Mouse (Mus musculus) embryonic fibroblast, embryonic 13.5 days (primary cell): ENCODE measurements around the gene Cfb. TPM values are rescaled to one million over a fixed set of nuclear protein-coding genes. Genes with fewer than 3 reads are reported as not detected.
"Not testable (repeated sequence)": the region's sequence is repeated elsewhere in the genome, so short reads cannot be mapped to it uniquely, and the experiment has no call there.

Source experiments
- H3K27ac ChIP-seq: 2 replicates; pipeline ENCODE4 v1.5.1; 2012; ENCODE audit warnings: low read length, control low read depth, inconsistent platforms; ENCODE audit not compliant: insufficient read depth
- H3K4me1 ChIP-seq: 2 replicates; pipeline ENCODE4 v1.6.1; 2011; ENCODE audit warnings: low read length; ENCODE audit not compliant: control insufficient read depth, insufficient read depth
- H3K4me3 ChIP-seq: 2 replicates; pipeline ENCODE4 v1.5.1; 2011; ENCODE audit warnings: mild to moderate bottlenecking, control low read depth, low read length; ENCODE audit not compliant: insufficient read depth
- CTCF ChIP-seq: IDR thresholded peaks from 2 replicates; pipeline ENCODE4 v1.5.1; 2011; ENCODE audit warnings: mild to moderate bottlenecking, control low read depth, low read length, moderate library complexity, borderline replicate concordance; ENCODE audit not compliant: insufficient read depth
- POLR2A ChIP-seq: IDR thresholded peaks from 2 replicates; pipeline ENCODE4 v1.6.1; 2011; ENCODE audit warnings: low read depth, mild to moderate bottlenecking, control low read depth, low read length, moderate library complexity
- polyA plus RNA-seq: library from polyadenylated mRNA; stranded (reverse); fragments of >200 nt; gene quantifications from 2 replicates; pipeline ENCODE4 v1.2.4, GENCODE M21; 2011; ENCODE audit warnings: low read depth; ENCODE audit not compliant: missing spikeins, insufficient read length

The Cfb gene
- 0.26 TPM in 1 of 2 replicates, not detected in the other for polyA plus RNA-seq

DNA sequence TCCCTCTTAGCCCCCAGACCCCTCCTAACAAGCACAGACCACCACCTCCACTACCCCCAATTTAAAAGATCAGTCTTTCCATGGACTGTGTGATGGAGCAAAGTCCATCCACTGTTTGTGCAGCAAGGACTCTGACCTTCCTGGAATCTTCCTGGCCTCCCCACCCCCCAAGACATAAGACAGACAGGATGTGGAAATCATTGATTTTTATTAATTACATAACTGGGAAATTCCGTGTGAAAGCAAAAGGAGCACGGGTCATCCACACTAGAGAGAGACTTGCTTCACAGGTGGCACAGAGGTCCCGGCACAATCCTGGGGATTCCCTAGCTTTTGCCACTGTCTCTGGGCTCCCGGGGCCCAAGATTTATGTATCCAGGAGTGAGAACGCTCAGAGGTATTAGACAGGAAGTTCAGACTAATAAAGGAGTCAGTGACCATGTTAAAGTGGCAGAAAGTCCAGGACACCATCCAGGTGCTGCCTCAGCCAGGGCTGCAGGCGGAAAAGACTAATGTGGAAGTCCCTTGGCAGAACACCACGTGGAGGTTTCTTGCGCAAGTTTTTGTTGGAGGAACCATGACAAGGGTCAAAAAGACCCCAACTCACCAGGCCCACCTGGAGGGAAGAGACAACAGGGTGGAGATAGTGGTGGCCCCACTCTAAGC lies at the start of gene Cfb:
Cfb (minus strand) TSS at position 103 of the 666 bp plus-strand sequence.
- TF ChIP-seq CTCF = no peak
- TF ChIP-seq POLR2A = no peak
- Histone ChIP-seq H3K27ac (no peak within 1 kb of the TSS), H3K4me3 (no peak within 1 kb of the TSS)

GRCm38 (mm10) chr17:34911945-34912351 lies 49.6 kb upstream of the Cfb start:
- Histone ChIP-seq H3K4me1 (no peaks in the 10 kb centered on the region), H3K27ac (no peak overlapping the region), H3K4me3 (no peak overlapping the region)
- TF ChIP-seq CTCF (peak; percentile 97), POLR2A (no peak)

More for the DNA sequence above, at the start of gene Cfb:
- no peaks in the 10 kb centered on the region for H3K4me1 ChIP-seq

DNA sequence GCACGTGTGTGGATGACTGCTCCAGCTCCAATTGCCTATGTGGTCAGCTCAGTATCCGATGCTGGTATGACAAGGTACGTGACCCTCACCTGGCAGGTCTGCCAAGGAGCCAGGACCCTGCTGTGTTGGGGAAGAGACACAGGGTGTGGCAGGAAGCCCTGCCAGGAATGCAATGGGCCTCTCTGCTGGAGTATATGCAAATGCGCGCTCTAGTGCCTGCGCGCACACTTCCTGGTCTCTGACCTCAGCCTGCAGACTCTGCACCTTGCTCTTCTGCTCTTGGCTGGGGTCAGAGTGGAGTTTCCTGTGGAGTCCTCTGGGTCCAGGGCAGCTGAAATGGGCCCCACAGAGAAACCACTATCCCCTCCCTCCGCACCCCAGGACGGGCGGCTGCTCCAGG lies 48.7 kb upstream of the Cfb start:
- H3K27ac ChIP-seq = no peak overlapping the region
- no peak overlapping the region for H3K4me3 ChIP-seq
- H3K4me1 ChIP-seq = no peaks in the 10 kb centered on the region
- no peak for TF ChIP-seq CTCF
- TF ChIP-seq POLR2A = no peak

DNA sequence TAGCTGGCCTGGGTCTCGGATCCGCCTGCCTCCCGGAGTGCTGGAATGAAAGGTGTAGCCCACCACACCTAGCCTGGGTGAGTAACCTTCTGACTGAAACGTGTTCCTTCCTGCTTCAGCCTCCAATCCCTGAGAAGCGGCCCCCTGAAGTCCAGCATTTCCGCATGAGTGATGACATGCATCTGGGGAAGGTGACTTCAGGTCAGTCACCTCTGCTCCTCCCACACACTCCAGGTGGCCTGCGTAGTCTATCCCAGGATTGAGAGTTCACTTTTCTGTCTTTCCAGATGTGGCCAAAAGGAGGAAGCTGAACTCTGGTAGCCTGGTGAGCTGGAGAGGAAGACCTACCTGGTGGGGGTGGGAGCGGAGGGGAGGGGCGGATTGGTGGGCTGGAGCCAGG lies 40.6 kb upstream of the Cfb start:
- H3K4me1 ChIP-seq = no peaks in the 10 kb centered on the region
- TF ChIP-seq CTCF (no peak), POLR2A (no peak)
- H3K27ac ChIP-seq = no peak overlapping the region
- no peak overlapping the region for H3K4me3 ChIP-seq

DNA sequence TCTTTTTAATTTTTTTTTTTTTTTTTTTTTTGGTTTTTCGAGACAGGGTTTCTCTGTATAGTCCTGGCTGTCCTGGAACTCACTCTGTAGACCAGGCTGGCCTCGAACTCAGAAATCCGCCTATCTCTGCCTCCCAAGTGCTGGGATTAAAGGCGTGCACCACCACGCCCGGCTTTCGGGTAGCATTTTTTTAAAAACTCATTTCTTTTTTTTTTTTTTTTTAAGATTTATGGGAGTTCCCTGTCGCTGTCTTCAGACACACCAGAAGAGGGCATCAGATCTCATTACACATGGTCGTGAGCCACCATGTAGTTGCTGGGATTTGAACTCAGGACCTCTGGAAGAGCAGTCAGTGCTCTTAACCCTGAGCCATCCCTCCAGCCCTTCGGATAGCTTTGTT lies 39.6 kb upstream of the Cfb start:
- not testable (repeated sequence) for H3K27ac ChIP-seq, H3K4me3 ChIP-seq, H3K4me1 ChIP-seq

GRCm38 (mm10) chr17:34900826-34901225 lies 38.5 kb upstream of the Cfb start:
- H3K4me1 ChIP-seq, H3K4me3 ChIP-seq, H3K27ac ChIP-seq: not testable (repeated sequence)

- no peaks in the 10 kb centered on the region for H3K4me1 ChIP-seq
- H3K27ac ChIP-seq = peak overlapping the region; percentile 82
- TF ChIP-seq CTCF = no peak
- TF ChIP-seq POLR2A = peak; percentile 5; the same call in 1 of the 2 replicates
- peak overlapping the region; percentile 79 for H3K4me3 ChIP-seq
Measured at GRCm38 (mm10) chr17:34899890-34900243, 37.5 kb upstream of the Cfb start.

DNA sequence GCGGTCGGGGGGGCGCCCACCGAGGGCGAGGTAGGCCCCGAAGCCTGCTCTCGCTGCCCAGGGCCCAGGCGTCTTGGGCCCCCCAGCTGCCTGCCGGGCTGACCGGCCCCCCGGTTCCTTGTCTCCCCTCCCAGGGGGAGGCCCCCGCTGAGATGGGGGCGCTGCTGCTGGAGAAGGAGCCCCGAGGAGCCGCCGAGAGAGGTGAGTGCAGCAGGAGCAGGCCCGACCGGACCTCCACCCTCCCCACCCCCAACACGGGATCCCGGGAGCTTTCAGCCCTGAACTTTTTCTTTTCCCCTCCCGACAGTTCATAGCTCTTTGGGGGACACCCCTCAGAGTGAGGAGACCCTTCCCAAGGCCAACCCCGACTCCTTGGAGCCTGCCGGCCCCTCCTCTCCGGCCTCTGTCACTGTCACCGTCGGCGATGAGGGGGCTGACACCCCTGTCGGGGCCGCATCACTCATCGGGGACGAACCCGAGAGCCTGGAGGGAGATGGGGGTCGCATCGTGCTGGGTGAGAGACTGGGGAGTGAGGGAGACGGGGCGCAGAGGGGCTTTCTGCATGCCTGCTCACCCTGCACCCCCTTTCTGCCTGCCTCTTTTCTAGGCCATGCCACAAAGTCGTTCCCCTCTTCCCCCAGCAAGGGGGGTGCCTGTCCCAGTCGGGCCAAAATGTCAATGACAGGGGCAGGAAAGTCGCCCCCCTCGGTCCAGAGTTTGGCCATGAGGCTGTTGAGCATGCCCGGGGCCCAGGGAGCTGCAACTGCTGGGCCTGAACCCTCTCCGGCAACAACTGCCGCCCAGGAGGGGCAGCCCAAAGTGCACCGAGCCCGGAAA lies 37.0 kb upstream of the Cfb start:
- TF ChIP-seq POLR2A = no peak; the same call in 1 of the 2 replicates
- no peak for TF ChIP-seq CTCF
- peak overlapping the region; percentile 82 for H3K27ac ChIP-seq

DNA sequence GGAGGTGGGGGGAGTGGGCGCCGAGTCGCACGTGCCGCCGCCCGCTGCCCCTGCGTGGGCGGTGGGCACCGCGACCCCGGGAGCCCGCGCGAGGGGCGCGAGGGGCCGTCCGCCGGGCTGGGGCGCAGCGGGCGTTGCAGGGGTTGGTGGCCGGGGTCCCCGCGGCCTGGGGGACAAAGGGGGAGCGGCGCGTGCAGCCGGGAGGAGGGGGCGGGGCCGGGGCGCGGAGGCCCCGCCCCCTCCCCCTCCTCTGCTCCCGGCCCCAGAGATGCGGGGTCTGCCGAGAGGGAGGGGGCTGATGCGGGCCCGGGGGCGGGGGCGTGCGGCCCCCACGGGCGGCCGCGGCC lies 36.4 kb upstream of the Cfb start:
- Histone ChIP-seq H3K4me3 (peak overlapping the region; percentile 79; the same call in 1 of the 2 replicates), H3K4me1 (no peaks in the 10 kb centered on the region), H3K27ac (no peak overlapping the region)
- TF ChIP-seq CTCF = no peak
- no peak for TF ChIP-seq POLR2A

More for the DNA sequence above, 37.0 kb upstream of the Cfb start:
- H3K4me1 ChIP-seq = no peaks in the 10 kb centered on the region
- peak overlapping the region; percentile 79 for H3K4me3 ChIP-seq

GRCm38 (mm10) chr17:34898160-34898586 lies 35.9 kb upstream of the Cfb start, which contains the start of the genes C2 and Ehmt2:
C2 (minus strand) TSS chr17:34898265.
Ehmt2 (plus strand) TSS chr17:34898469.
- peak; percentile 72 for TF ChIP-seq POLR2A
- TF ChIP-seq CTCF = no peak
- Histone ChIP-seq H3K4me3 (peak within 1 kb of the TSS; percentile 79), H3K27ac (peak within 1 kb of the TSS; percentile 85), H3K4me1 (no peaks in the 10 kb centered on the region)
